Mouse (Mus musculus) lung, postnatal 10 days (tissue): Measurements from ENCODE around the gene Serac1.
A peak's percentile ranks its signal among the peaks of the same experiment; 100 is the strongest.
"Not testable (repeated sequence)": the region's sequence is repeated elsewhere in the genome, so short reads cannot be mapped to it uniquely, and the experiment has no call there.

ENCODE experiments used
- DNase-seq: peaks from one replicate; pipeline ENCODE4 v3.0.0; 2021

Gene Serac1

DNA sequence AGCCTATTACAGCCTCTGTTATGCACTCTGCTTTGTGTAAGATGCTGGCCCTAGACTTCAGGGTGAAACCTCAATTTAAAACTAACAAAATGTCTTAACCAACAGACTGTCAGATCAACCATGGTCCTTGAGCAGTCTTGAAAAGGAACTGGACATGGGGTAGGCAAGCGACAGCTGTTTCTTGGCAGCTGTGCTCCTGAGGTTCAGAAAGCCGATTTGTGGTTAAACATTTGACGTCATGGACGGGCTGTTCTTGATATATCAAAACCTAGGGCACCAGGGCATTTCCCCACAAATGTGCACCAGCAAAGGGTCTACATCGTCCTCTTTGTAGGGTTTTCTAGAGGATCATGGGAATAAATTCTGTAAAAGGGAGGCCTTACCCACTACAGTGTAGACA is 16.0 kb downstream of the Serac1 start:
- no peak for DNase-seq

DNA sequence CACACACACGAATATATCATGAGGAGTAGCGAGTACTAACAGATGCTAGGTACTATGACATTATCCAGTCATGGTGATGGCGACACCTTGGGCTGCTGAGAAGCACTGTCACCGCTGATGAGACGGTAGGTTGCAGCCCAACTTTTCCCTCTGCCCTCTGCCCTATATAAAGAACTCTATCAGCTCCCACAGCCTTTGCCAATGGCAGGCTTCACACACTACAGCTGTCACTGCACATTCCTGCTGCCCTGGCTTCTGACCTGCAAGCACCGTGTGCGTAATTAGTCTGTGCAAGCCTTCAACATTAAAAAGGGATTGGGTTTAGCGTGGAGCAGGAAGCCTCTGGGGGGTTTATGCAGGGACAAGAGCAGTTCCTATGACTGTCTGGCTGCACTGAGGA is 16.7 kb downstream of the Serac1 start:
- DNase-seq: no peak

DNA sequence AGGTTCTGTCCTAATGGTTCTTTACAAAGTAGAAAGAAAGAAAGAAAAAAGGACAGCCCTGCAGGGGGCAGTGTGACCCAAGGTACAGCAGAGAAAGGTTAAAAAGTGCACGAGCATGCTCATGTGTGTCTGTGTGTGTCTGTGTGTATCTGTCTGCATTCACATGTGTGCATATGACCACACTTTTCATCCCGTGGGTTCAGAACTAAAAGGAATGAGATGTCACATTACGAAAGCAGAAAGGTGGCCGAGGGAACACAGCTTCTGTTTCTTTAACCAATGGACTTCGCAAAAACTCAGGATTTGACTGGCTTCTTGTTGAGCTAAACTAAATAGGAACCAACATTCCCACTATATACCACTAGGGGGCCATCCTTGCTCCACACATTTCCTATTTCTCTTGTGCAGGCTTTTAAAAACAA is 24.6 kb downstream of the Serac1 start:
- DNase-seq: peak; percentile 79

DNA sequence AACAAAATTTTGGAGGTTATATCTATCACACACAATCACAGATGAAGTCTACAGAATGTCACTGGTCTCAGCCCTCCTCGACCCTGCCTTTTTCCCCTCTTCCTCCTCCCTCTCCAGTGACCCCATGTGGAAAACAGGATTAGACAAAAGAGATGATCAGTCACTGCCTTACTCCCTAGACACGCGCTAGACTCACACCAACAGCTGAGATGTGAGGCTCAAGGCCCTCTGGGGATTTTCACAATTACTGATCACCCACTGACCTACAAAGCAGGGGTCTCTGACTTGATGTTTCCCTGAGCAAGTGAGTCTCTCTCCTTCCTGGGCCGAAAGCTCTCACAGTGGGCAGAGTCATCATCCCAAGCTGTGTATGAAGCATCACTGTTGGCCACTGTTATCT is 26.7 kb downstream of the Serac1 start:
- no peak for DNase-seq

DNA sequence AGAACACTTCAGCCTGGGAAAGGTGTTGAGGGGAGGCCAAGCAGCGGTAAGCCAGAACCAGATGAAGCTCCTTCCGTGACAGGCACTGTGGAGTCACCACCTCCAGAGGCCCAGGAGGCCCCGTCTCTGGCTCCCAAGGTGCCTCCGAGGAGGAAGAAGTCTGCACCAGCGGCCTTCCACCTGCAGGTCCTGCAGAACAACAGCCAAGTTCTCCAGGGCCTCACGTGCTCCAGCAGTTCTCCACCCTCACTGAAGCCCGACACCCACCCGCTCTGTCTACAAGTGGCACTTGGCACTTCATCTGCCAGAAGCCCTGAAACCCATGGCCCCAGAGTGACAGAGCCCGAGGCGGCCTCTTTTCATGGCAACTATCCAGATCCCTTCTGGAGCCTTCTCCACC is 42.0 kb downstream of the Serac1 start:
- no peak for DNase-seq

DNA sequence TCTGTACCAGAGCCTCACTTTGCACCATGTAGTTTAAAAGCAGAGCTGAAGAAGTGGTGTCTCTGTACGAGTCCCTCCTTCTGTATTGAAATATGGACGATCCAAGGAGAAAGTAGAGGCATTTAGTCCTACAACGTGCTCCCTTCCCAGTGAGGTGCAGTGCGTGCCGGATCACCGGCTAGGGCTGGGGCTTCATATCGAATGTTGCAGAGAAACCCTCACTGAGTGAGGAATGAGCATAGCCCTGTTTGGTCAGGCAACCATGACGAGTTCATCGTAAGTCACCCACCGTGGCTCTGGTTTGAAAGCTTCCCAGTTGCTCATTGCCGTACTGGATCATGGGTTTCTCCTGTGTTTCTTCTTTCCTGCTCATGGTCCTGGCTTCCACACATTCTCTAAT is 42.7 kb downstream of the Serac1 start:
- DNase-seq: no peak

DNA sequence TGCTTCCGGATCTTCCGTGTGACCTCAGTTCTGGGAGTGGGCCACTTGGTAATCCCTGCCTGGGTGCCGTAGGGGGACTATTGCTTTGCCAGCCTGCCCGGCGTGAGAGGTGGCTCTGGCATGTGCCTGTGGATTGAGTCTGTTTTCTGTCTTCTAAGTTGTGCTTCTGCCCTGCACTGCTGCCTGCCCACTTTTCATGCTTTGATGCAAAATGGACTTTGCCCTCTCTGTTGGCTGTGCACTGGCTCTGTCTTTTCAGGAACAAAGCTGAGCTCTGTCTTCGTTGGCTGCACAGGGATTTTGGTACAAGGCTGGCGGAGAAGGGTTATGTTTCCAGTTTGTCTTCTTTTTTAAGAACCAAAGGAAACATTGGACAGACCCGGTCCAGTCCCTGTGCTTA is 43.1 kb downstream of the Serac1 start:
- DNase-seq: no peak

DNA sequence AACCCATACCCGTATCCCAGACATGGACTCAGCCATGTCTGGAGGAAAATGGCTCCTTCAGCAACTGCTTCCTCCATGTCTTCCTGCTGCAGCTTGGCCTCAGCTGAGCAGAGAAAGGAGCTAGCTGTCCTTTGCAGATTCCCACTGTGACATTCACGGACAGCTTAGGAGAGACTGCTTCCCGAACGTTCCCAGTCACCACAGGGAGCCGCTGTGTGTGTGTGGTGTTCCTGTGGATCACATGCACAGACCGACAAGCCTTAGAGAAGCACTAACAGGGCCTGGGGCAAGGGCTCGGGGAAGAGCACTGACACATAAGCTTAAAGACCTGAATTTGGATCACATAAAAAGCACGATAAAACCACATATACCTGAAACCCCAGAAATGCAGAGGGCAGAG is 43.9 kb downstream of the Serac1 start:
- DNase-seq: no peak

DNA sequence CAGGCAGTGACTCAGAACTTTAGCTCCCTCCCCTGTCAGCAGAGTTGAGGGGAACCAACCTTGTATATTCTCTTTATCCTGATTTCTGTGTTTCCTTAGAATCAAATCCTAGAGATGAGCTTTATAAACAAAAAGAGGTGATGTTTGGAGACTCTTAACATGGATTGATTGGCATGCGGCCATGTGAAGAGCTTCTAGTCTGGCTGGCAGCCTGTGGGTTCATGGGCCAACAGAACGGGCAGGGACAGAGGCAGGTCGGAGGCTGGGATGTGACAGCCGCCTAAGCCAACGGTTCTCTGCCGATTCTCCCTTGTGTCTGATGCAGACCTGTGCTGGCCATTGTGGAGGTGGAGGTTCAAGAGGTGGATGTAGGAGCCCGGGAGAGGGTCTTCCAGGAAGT is 53.7 kb downstream of the Serac1 start:
- DNase-seq: no peak

DNA sequence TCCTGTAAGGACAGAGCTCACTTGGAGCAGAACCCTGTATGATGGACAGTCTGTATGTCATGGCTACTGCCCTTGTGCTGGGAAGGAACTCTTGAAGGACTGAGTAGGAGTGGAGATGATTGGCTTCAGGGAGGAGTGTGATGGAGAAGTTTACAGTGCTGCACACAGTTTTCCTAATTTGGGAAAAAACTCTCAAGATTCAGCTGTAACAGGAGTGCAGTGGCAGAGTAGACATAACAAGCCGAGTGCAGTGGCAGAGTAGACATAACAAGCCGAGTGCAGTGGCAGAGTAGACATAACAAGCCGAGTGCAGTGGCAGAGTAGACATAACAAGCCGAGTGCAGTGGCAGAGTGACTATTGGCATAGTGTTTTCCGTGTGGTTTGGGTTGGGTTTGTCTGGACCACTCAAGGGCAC is 58.2 kb downstream of the Serac1 start:
- not testable (repeated sequence) for DNase-seq

DNA sequence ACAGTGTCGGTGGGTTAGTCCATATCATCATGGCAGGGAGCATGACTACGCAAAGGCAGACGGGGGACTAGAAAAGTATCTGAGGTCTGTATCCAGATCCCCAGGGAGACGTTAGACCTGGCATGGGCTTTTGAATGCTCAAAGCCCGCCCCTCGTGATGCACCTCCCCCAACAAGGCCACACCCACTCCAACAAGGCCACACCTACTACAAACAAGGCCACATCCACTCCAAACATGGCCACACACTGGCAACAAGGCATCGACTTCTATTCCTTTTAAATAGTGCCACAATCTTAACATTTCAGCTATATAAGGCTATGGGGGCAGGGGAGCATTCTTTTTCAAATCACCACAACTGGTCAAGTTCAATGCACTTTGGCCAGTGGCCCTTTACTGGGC is 58.9 kb downstream of the Serac1 start:
- DNase-seq: peak; percentile 32

DNA sequence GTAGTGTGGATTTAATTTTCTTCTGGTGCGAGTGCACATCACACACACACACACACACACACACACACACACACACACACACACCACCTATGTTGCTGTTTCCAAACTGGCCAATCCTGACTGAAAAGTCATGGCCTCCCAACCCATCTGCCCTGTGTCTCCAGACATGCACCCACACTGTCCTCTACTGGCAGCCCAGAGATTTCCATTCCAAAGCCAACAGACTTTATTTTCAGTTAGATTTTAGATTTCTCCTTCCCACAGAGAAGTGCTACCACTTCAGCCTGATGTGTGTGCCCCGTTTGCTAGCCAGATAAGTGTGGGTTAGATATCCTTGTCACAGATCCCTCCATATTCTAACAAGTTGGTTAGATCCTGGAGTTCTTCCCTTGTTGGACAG is 59.8 kb downstream of the Serac1 start:
- DNase-seq: peak; percentile 78

DNA sequence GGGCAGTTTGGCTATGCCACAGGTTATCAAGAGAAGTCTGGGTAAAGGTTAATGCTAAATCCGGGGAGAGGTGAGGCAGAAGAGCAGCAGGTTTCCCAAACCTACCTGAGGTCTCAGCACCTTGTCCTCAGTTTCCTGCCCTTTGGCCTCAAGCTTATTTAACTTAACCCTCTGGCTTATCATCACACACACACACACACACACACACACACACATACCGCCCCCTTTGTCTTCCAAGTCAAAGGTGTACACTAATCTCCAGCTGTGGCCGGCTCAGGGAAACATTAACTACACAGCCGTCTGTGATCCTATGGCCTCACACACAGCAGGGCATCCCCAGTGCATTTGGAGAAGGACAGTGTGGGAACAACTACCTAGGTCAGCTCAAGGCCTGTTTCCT is 61.2 kb downstream of the Serac1 start:
- DNase-seq: no peak

DNA sequence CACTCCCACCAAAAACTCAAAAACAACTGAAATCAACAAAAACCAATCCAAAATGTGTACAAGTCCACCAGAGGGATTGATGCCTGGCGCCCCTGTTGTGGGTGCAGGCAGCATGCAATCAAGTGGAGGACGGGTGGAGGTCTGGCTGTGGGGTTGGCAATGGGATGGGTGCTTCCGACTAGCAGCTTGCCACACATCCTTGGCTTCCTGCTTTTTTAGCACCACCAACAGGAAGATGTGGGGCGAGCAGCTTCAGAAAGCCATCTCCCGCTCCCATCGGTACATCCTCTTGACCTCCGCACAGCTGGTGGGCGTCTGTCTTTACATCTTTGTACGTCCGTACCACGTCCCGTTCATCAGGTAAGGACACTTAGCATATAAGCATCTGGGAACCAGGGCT is 62.3 kb downstream of the Serac1 start:
- DNase-seq: peak; percentile 54

DNA sequence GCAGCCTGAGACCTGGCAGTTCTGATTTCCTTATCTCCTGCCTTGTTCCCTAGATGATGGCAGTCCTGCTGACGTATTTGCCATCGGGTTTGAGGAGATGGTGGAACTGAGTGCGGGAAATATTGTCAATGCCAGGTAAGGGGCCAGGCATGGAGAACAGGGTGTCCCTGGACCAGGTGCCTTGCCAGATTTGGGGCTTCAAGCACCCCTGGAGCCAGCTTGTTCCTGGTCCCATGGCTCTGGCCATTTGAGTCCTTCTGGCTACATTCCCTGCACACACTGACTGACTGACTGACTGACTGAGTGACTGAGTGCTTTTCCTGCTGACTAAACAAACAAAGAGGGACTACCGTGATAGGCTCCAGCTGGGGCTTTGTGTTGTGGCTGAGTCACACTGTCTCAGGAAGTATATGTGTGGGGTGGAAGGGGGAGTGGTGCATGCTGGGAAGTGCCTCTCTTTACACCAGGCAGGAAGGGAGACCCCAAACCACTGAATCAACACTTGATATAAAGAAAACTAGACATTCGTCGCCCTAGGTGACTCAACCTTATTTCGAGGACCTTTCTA is 63.2 kb downstream of the Serac1 start:
- DNase-seq: peak; percentile 72

DNA sequence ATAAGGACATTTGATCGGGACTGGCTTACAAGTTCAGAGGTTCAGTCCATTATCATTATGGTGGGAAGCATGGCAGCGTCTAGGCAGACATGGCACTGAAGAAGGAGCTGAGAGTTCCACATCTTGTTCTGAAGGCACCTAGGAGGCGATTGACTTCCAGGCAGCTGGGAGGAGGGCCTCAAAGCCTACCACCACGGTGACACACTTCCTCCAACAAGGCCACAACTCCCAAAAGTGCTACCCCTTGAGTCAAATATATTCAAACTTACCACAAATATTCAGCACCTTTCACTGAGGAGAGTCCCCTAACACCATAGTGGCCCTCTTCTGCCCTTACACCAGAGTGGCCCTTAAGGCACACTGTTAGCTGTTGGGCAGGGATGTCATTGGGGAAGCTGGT is 64.6 kb downstream of the Serac1 start:
- DNase-seq: no peak

DNA sequence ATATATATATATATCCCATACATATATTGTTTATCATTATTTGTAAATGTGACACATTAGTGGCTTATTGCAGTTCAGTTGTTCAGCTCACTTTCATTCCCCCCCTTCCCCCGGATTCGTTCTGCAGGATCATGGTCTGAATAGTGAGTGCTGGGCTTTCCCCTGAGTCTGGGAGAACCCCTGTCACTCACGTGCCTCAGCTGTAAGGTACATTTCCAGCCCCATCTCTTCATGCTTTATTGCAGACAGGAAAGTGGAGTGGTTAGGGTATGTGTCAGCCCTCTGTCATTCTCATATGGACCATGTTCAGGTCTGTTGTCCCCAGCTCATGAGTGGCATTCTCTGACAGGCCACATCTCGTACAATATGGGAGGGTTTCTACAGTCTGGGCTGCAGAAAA is 66.5 kb downstream of the Serac1 start:
- DNase-seq: no peak

DNA sequence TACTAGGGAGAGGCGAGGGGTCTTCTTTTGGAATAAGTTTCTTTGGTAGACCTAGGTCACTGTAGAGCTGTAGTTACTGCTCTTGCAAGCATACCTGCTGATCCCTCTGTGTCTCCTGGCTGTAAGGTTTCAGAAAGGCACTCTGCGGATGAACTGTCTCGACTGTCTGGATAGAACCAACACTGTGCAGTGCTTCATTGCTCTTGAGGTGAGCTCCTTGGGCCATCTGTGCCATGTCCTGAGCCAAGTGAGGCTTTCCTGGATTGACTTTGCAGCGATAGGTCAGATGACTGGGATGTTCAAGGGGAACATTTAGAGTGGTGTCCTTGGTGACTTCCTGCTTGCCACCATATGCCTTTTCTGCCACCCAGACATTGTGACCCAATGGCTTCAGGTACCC is 69.9 kb downstream of the Serac1 start:
- no peak for DNase-seq

DNA sequence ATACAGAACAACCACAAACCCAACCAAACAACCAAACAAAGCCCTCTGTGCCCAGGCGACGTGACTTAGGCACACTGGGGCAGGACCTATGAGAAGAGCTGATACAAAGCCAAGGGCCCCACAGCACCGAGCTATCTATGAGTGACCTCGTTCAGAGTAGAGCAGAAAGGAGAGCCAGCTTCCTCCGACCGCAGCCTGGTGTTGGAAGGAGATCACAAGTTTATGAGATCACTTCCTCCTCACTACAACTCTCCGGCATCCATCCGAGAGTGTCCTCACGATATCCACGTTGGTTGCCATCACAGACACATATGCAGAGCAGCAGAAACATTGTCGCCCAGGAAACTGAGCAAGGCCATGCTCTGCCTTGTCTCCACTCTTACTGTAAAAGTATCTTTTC is 71.0 kb downstream of the Serac1 start:
- DNase-seq: peak; percentile 50

DNA sequence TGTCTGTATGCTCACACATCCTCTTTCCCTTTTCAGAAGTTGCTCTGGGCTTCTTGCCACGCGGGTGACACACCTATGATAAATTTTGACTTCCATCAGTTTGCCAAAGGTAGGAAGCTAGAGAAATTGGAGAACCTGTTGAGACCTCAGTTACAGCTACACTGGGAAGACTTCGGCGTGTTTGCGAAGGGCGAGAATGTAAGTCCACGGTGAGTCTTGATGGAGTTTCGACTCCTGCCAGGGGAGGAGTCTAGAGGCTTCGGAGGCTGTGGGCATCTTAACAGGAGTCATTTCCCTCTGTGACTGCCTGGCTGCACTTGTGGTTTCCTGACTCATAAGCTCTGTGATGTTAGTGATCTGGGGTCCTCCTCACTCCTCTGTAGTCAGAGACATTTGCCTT is 71.6 kb downstream of the Serac1 start:
- no peak for DNase-seq

DNA sequence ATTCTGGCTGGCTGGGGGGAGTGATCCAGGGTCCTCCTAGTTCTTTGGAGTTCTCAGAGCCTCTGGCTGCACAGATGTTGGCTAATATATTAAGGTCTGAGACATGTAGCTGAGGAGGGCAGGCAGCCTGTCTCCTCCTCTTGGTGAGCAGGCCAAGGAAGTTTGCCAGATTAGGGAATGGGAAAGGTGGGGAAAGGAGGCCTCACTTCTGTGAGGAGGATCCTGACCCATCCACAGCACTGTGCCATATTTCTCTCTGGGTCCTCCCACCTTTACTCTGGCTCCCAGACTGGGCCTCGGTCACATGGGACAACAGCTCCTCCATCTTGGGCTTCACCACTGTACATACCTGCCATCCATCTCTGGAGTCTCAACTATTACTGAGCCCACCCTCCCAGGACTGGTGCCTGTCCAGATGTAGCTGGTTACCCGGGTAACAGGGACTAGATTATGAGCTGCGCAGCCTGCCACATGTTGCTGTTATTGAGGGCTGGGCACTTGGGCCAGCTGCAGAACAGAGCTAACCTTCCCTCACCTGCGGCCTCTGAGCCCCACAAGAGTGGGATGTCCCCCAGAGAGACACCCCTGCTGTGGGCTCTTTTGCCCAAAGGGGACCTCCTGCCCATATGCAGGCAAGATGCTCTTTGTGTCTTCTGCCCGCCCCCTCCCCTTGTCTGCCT is 72.3 kb downstream of the Serac1 start:
- no peak for DNase-seq

DNA sequence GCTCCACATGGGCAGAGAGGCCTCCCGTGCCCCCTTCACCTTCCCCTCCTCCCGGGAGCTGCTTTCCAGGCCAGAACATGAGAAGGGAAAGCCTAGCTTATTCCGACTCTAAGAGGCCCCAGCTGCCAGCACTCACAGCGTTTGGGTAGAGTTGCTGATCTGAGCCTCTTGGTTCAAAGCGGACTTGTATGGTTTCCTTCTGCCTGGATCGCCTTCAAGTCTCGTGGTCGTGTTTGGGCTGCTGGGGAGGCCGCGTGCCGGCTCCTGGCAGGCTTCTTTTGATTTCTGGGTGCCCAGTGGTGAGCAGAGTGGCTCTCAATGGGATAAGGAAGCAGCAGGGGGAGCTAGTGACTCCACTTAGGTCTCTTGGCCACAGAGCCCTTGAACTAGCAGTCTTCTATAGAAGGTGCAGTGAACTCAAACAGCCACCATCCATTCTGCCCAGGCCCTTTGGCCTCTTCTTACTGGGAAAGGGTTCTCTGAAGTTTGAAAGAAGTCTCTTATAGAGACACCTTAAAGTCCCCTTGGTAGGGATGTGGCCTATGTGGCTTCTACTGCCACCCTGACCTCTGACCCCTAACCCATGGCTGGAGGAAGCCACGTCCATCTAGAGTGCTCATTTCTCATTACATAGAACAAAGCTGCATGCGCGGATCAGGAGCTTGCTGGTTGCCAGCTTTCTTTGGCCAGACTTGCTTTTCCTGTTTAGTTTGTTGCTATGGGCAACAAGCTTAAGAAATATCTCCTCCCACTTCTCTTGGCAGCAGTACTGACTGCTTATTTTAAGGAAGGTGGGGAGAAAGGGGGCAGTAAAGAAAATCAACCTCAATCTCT is 73.7 kb downstream of the Serac1 start:
- peak; percentile 90 for DNase-seq

DNA sequence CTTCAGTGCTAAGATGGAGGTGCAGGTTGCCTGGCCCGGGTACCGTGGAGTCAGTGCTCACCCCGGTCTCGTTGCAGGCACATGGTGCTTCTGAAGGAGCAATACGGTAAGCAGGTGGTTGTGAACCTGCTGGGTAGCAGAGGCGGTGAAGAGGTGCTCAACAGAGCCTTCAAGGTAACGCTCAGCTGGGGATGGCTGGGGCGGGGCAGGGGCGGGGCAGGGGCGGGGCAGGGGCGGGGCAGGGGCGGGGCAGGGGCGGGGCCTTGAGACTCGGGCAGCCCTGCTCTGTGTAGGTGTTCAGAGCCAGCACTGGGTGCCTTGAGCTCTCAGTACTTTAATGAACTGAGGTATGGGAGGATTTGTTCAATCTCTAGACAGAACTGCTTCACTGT is 74.3 kb downstream of the Serac1 start:
- peak; percentile 31 for DNase-seq

DNA sequence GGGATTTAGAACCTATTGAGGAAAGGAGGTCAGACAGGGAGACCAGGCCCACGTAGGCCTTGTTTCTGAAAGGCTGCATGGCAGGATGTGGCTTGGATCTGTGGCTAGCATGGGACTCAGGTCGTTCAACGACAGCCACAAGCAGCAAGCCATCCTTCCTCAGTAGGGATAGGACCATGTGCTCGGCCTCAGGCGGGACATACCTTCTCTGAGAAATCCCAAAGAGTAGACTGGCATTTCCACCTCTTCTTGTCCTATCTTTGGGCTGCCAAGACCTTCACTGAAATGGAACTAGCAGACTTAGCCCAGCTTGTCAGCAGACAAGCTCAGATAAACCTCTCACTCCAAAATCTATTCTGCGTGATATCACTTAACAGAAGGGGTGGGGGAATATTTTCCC is 75.9 kb downstream of the Serac1 start:
- DNase-seq: no peak
